Mouse (Mus musculus): Measurements from ENCODE around the gene Gm42421.

GRCm38 (mm10) chr5:143966671-143967070, 38.7 kb downstream of the Gm42421 start:
- TF ChIP-seq POLR2A (IDR thresholded peaks at IDR 0.05; ENCODE audit: borderline replicate concordance, insufficient read depth, low read length) (no peak), CTCF (IDR thresholded peaks at IDR 0.05; ENCODE audit: borderline replicate concordance, insufficient read depth, low read depth, low read length) (no peak)

Measured in cerebellum, adult 2 months (tissue).